Mouse (Mus musculus) cerebellum, adult 2 months (tissue): Measurements from ENCODE around the gene Tlr13. TPM values are rescaled to one million over a fixed set of nuclear protein-coding genes. Genes with fewer than 3 reads are reported as not detected.

Experiments
- DNase-seq, 2 experiments: peaks; one replicate each; pipeline ENCODE4 v3.0.0; 2021
- H3K27ac ChIP-seq: fragments of 200-500 bp; 2 replicates; pipeline ENCODE4 v1.5.1; 2012; ENCODE audit warnings: low read length, control low read depth, inconsistent platforms; ENCODE audit not compliant: insufficient read depth
- H3K27me3 ChIP-seq: fragments of 200-500 bp; 2 replicates; pipeline ENCODE4 v1.6.1; 2012; ENCODE audit warnings: inconsistent platforms, mild to moderate bottlenecking, low read length, moderate library complexity; ENCODE audit not compliant: control insufficient read depth, insufficient read depth
- H3K4me1 ChIP-seq: fragments of 200-500 bp; 2 replicates; pipeline ENCODE4 v1.6.1; 2011; ENCODE audit warnings: low read length; ENCODE audit not compliant: control insufficient read depth, insufficient read depth
- H3K4me3 ChIP-seq: fragments of 200-500 bp; replicated peaks from 2 replicates; pipeline ENCODE3; 2011; ENCODE audit warnings: mild to moderate bottlenecking, low read depth, low read length, control low read depth; ENCODE audit not compliant: insufficient read depth
- CTCF ChIP-seq: fragments of 200-500 bp; IDR thresholded peaks from 2 replicates; pipeline ENCODE4 v1.5.1; 2011; ENCODE audit warnings: low read depth, mild to moderate bottlenecking, control low read depth, low read length, moderate library complexity, borderline replicate concordance; ENCODE audit not compliant: insufficient read depth
- POLR2A ChIP-seq: fragments of 200-500 bp; IDR thresholded peaks from 2 replicates; pipeline ENCODE4 v1.6.1; 2011; ENCODE audit warnings: low read length, control low read depth, borderline replicate concordance; ENCODE audit not compliant: insufficient read depth
- WGBS: fragments of 180-500 bp; shearing (Covaris S2); methylation state at CpG from one replicate; pipeline ENCODE4 v1.1.7; 2018; 5-methylcytosine and 5-hydroxymethylcytosine counted together
- polyA plus RNA-seq: library from polyadenylated mRNA; depleted of rRNA; stranded (reverse); fragments of >200 nt; gene quantifications from 2 replicates; pipeline ENCODE4 v1.2.3, GENCODE M21; 2012

Tlr13 gene
- polyA plus RNA-seq, 1 experiment, result 0.41 TPM

GRCm38 (mm10) chrX:106135916-106136575 is 7.0 kb upstream of the Tlr13 start:
- DNase-seq, result no peak
- TF ChIP-seq CTCF, result no peak
- TF ChIP-seq POLR2A, result no peak
- H3K4me1 ChIP-seq, result no peaks in the 10 kb centered on the region
- no peak overlapping the region for H3K27ac ChIP-seq
- H3K27me3 ChIP-seq, result no peaks in the 10 kb centered on the region
- 57% methylated on average over 12 of the region's 12 CpGs for WGBS
- H3K4me3 ChIP-seq, result no peak overlapping the region

- TF ChIP-seq POLR2A, result no peak
- TF ChIP-seq CTCF, result no peak
- H3K27ac ChIP-seq, result no peak overlapping the region
- WGBS, result 77% methylated on average over 13 of the region's 13 CpGs
- no peaks in the 10 kb centered on the region for H3K4me1 ChIP-seq
- no peaks in the 10 kb centered on the region for H3K27me3 ChIP-seq
- no peak for DNase-seq
- H3K4me3 ChIP-seq, result no peak overlapping the region
Measured at GRCm38 (mm10) chrX:106139309-106140070, 3.5 kb upstream of the Tlr13 start.

DNA sequence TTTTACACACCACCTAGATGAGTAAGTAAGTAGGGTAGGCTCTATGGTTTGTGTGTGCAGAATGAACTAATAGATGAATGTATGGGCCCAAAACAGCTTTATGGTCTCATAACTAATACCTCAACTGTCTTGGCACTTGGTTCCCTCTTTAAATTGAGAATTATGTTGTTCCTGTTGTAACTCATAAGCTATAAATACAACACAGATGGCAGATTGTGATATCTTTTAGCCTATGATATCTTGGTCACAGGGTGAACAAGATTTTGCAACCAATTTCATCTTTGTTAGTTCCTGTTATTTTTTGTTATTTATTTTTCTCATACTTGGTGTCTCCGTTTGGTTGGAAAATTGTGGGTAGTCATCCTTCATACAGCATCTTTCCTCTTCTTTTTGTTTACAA is 5.2 kb downstream of the Tlr13 start:
- DNase-seq, result no peak
- TF ChIP-seq POLR2A, result no peak
- TF ChIP-seq CTCF, result no peak
- Histone ChIP-seq H3K4me3 (no peak overlapping the region), H3K27me3 (no peaks in the 10 kb centered on the region), H3K4me1 (no peaks in the 10 kb centered on the region), H3K27ac (no peak overlapping the region)
- 84% methylated on average over 1 of the region's 1 CpGs for WGBS

DNA sequence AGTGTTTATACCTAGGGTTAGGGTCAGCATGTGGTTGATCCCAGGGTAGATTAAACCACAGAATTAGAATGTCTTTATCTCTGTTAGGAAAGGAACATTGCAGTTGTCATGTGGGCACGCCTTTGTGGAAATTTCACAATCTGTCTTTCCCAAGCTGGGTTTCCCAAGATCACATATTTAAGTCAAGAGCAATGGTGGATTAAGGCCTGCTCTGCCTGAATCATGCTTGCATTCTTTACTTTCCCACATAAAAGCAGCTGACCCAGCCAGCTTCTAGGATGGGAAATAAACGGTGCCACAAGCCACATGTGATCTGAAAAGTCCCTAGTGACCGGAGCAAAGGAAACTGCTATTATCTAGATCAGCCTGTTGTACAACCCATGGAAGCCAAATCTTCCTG is 6.5 kb downstream of the Tlr13 start:
- DNase-seq, result no peak
- Histone ChIP-seq H3K4me3 (no peak overlapping the region), H3K27ac (no peak overlapping the region), H3K27me3 (no peaks in the 10 kb centered on the region), H3K4me1 (no peaks in the 10 kb centered on the region)
- 88% methylated on average over 3 of the region's 3 CpGs for WGBS
- TF ChIP-seq CTCF, result no peak
- TF ChIP-seq POLR2A, result no peak

DNA sequence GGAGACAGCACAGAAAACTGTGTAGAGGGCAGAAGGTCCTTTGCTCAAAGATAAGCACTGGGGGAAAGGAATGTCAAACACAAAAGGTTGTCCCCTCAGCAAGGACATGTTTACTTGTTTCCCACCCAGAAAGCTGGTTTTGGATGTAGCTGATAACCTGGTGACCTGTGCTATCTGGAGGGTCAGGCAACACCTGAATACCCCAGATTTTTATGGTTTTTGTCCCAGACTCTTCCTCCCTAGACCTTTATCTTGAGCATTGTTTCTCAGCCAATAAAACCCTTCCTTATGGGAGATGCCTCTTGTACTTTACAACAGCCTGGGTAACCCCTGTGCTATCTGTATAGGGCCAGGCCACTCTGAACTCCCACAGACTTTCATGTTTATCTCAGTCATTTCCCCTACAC is 11.2 kb downstream of the Tlr13 start:
- Histone ChIP-seq H3K4me3 (no peak overlapping the region), H3K4me1 (no peaks in the 10 kb centered on the region), H3K27me3 (no peaks in the 10 kb centered on the region), H3K27ac (no peak overlapping the region)
- DNase-seq, result no peak
- TF ChIP-seq CTCF (no peak), POLR2A (no peak)

DNA sequence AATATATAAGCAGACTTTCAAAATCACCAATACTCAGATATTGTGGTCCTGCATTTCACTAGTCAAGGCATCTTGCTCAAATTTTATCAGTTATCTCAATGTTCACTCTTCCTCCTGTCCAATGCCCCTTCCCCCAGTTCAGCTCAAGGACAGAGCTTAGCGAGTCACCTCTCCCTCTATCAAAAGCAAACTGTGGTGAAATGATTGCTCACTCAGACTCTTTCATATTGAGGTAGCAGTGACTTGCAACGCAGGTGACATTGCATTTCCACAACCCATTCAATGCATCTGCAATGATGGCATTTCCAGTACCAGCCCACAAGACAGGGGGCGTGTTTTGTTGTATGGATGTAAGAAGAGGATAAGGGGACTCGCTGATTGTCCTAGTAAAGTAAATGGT is 12.9 kb downstream of the Tlr13 start:
- Histone ChIP-seq H3K4me1 (no peaks in the 10 kb centered on the region), H3K27ac (no peak overlapping the region), H3K27me3 (no peaks in the 10 kb centered on the region), H3K4me3 (no peak overlapping the region)
- TF ChIP-seq CTCF, result no peak
- no peak for TF ChIP-seq POLR2A
- DNase-seq, result no peak
- 88% methylated on average over 4 of the region's 4 CpGs for WGBS

GRCm38 (mm10) chrX:106163995-106164394 is 21.0 kb downstream of the Tlr13 start:
- no peaks in the 10 kb centered on the region for H3K27me3 ChIP-seq
- 51% methylated on average over 5 of the region's 5 CpGs for WGBS
- no peak for DNase-seq

GRCm38 (mm10) chrX:106164555-106164954 is 21.6 kb downstream of the Tlr13 start:
- no peaks in the 10 kb centered on the region for H3K27me3 ChIP-seq
- no peaks in the 10 kb centered on the region for H3K4me1 ChIP-seq
- no peak for TF ChIP-seq POLR2A
- no peak for TF ChIP-seq CTCF
- no peak overlapping the region for H3K27ac ChIP-seq
- 76% methylated on average over 5 of the region's 5 CpGs for whole genome bisulfite sequencing
- no peak overlapping the region for H3K4me3 ChIP-seq
- no peak for DNase-seq

More at GRCm38 (mm10) chrX:106163995-106164394, 21.0 kb downstream of the Tlr13 start:
- H3K27ac ChIP-seq, result no peak overlapping the region
- TF ChIP-seq POLR2A (no peak), CTCF (no peak)
- H3K4me1 ChIP-seq, result no peaks in the 10 kb centered on the region
- H3K4me3 ChIP-seq, result no peak overlapping the region
